Mouse (Mus musculus): Measurements from ENCODE around the gene Stk36. TPM values are rescaled to one million over a fixed set of nuclear protein-coding genes. Genes with fewer than 3 reads are reported as not detected.
A peak's percentile ranks its signal among the peaks of the same experiment; 100 is the strongest.

The Stk36 gene
- polyA plus RNA-seq, 1 experiment: 0.70 TPM

GRCm38 (mm10) chr1:74587773-74588445 is 13.3 kb upstream of the Stk36 start, which contains the start of the genes Zfp142 and Bcs1l:
TSS of gene Zfp142 (minus strand) at chr1:74588246.
TSS of gene Bcs1l (plus strand) at chr1:74588289.
- under 1% methylated on average over 48 of the region's 48 CpGs for WGBS
- Histone ChIP-seq H3K27ac (ENCODE audit: control insufficient read depth, insufficient read depth, low read depth, low read length, poor library complexity) (peak within 1 kb of the TSS; percentile 73), H3K4me1 (ENCODE audit: control insufficient read depth, insufficient read depth, low read length) (peaks cover 1% of the 10 kb centered on the region), H3K4me3 (replicated peaks; ENCODE audit: control insufficient read depth, low read depth, low read length) (peak within 1 kb of the TSS; percentile 93)
- TF ChIP-seq POLR2A (IDR thresholded peaks at IDR 0.05; ENCODE audit: borderline replicate concordance, control insufficient read depth, low read depth, low read length) (0 out of 2 replicates have a peak, but pooled peaks have one; percentile 41), CTCF (IDR thresholded peaks at IDR 0.05; ENCODE audit: control insufficient read depth, insufficient read depth, low read length) (no peak)

- H3K4me3 ChIP-seq (replicated peaks; ENCODE audit: control insufficient read depth, low read depth, low read length): peak overlapping the region; percentile 8
- TF ChIP-seq POLR2A (IDR thresholded peaks at IDR 0.05; ENCODE audit: borderline replicate concordance, control insufficient read depth, low read depth, low read length) (no peak), CTCF (IDR thresholded peaks at IDR 0.05; ENCODE audit: control insufficient read depth, insufficient read depth, low read length) (no peak)
- H3K4me1 ChIP-seq (ENCODE audit: control insufficient read depth, insufficient read depth, low read length): peaks cover 5% of the 10 kb centered on the region
- 17% methylated on average over 8 of the region's 8 CpGs for WGBS
- H3K27ac ChIP-seq (ENCODE audit: control insufficient read depth, insufficient read depth, low read depth, low read length, poor library complexity): peak overlapping the region; percentile 67
Observed at GRCm38 (mm10) chr1:74594434-74594833, 6.8 kb upstream of the Stk36 start.

GRCm38 (mm10) chr1:74600501-74601266 is 561 bp upstream of the Stk36 start:
- WGBS: 7% methylated on average over 26 of the region's 26 CpGs
- peak overlapping the region; percentile 92 for H3K4me3 ChIP-seq (replicated peaks; ENCODE audit: control insufficient read depth, low read depth, low read length)
- peak overlapping the region; percentile 65 for H3K27ac ChIP-seq (ENCODE audit: control insufficient read depth, insufficient read depth, low read depth, low read length, poor library complexity)
- H3K4me1 ChIP-seq (ENCODE audit: control insufficient read depth, insufficient read depth, low read length): no peaks in the 10 kb centered on the region; the same call in 1 of the 2 replicates
- TF ChIP-seq POLR2A (IDR thresholded peaks at IDR 0.05; ENCODE audit: borderline replicate concordance, control insufficient read depth, low read depth, low read length) (no peak), CTCF (IDR thresholded peaks at IDR 0.05; ENCODE audit: control insufficient read depth, insufficient read depth, low read length) (no peak)

GRCm38 (mm10) chr1:74624183-74624582 is 22.9 kb downstream of the Stk36 start:
- WGBS: 78% methylated on average over 1 of the region's 1 CpGs
- Histone ChIP-seq H3K4me3 (replicated peaks; ENCODE audit: control insufficient read depth, low read depth, low read length) (no peak overlapping the region), H3K4me1 (ENCODE audit: control insufficient read depth, insufficient read depth, low read length) (no peaks in the 10 kb centered on the region), H3K27ac (ENCODE audit: control insufficient read depth, insufficient read depth, low read depth, low read length, poor library complexity) (no peak overlapping the region)
- TF ChIP-seq POLR2A (IDR thresholded peaks at IDR 0.05; ENCODE audit: borderline replicate concordance, control insufficient read depth, low read depth, low read length) (no peak), CTCF (IDR thresholded peaks at IDR 0.05; ENCODE audit: control insufficient read depth, insufficient read depth, low read length) (no peak)

GRCm38 (mm10) chr1:74626076-74626475 is 24.8 kb downstream of the Stk36 start:
- no peak for TF ChIP-seq POLR2A (IDR thresholded peaks at IDR 0.05; ENCODE audit: borderline replicate concordance, control insufficient read depth, low read depth, low read length)
- no peak for TF ChIP-seq CTCF (IDR thresholded peaks at IDR 0.05; ENCODE audit: control insufficient read depth, insufficient read depth, low read length)
- no peak overlapping the region for H3K27ac ChIP-seq (ENCODE audit: control insufficient read depth, insufficient read depth, low read depth, low read length, poor library complexity)
- WGBS: 69% methylated on average over 4 of the region's 4 CpGs
- no peak overlapping the region for H3K4me3 ChIP-seq (replicated peaks; ENCODE audit: control insufficient read depth, low read depth, low read length)
- no peaks in the 10 kb centered on the region for H3K4me1 ChIP-seq (ENCODE audit: control insufficient read depth, insufficient read depth, low read length)

GRCm38 (mm10) chr1:74628001-74628400 is 26.8 kb downstream of the Stk36 start:
- WGBS: 70% methylated on average over 7 of the region's 7 CpGs
- TF ChIP-seq CTCF (IDR thresholded peaks at IDR 0.05; ENCODE audit: control insufficient read depth, insufficient read depth, low read length) (no peak), POLR2A (IDR thresholded peaks at IDR 0.05; ENCODE audit: borderline replicate concordance, control insufficient read depth, low read depth, low read length) (no peak)
- no peak overlapping the region for H3K27ac ChIP-seq (ENCODE audit: control insufficient read depth, insufficient read depth, low read depth, low read length, poor library complexity)
- H3K4me1 ChIP-seq (ENCODE audit: control insufficient read depth, insufficient read depth, low read length): peaks cover 2% of the 10 kb centered on the region; the same call in 1 of the 2 replicates
- H3K4me3 ChIP-seq (replicated peaks; ENCODE audit: control insufficient read depth, low read depth, low read length): no peak overlapping the region

GRCm38 (mm10) chr1:74632734-74633133 is 31.5 kb downstream of the Stk36 start:
- H3K4me3 ChIP-seq (replicated peaks; ENCODE audit: control insufficient read depth, low read depth, low read length): no peak overlapping the region
- WGBS: 54% methylated on average over 4 of the region's 4 CpGs
- no peak for TF ChIP-seq POLR2A (IDR thresholded peaks at IDR 0.05; ENCODE audit: borderline replicate concordance, control insufficient read depth, low read depth, low read length)
- no peak for TF ChIP-seq CTCF (IDR thresholded peaks at IDR 0.05; ENCODE audit: control insufficient read depth, insufficient read depth, low read length)

GRCm38 (mm10) chr1:74643524-74643923 is 42.3 kb downstream of the Stk36 start:
- TF ChIP-seq CTCF (IDR thresholded peaks at IDR 0.05; ENCODE audit: control insufficient read depth, insufficient read depth, low read length) (no peak), POLR2A (IDR thresholded peaks at IDR 0.05; ENCODE audit: borderline replicate concordance, control insufficient read depth, low read depth, low read length) (no peak)

More at GRCm38 (mm10) chr1:74632734-74633133, 31.5 kb downstream of the Stk36 start:
- Histone ChIP-seq H3K4me1 (ENCODE audit: control insufficient read depth, insufficient read depth, low read length) (peaks cover 3% of the 10 kb centered on the region; the same call in 1 of the 2 replicates), H3K27ac (ENCODE audit: control insufficient read depth, insufficient read depth, low read depth, low read length, poor library complexity) (no peak overlapping the region)

More at GRCm38 (mm10) chr1:74643524-74643923, 42.3 kb downstream of the Stk36 start:
- 77% methylated on average over 2 of the region's 2 CpGs for WGBS
- Histone ChIP-seq H3K27ac (ENCODE audit: control insufficient read depth, insufficient read depth, low read depth, low read length, poor library complexity) (no peak overlapping the region), H3K4me1 (ENCODE audit: control insufficient read depth, insufficient read depth, low read length) (no peaks in the 10 kb centered on the region), H3K4me3 (replicated peaks; ENCODE audit: control insufficient read depth, low read depth, low read length) (no peak overlapping the region)

All from bone marrow, adult 2 months (tissue).